Mouse (Mus musculus) cerebellum, adult 9-11 months (tissue): ENCODE data around the gene Ino80.
"Not testable (repeated sequence)": the region's sequence is repeated elsewhere in the genome, so short reads cannot be mapped to it uniquely, and the experiment has no call there.

Experiments used
- DNase-seq: peaks from one replicate; pipeline ENCODE4 v3.0.0; 2022

Ino80 gene

DNA sequence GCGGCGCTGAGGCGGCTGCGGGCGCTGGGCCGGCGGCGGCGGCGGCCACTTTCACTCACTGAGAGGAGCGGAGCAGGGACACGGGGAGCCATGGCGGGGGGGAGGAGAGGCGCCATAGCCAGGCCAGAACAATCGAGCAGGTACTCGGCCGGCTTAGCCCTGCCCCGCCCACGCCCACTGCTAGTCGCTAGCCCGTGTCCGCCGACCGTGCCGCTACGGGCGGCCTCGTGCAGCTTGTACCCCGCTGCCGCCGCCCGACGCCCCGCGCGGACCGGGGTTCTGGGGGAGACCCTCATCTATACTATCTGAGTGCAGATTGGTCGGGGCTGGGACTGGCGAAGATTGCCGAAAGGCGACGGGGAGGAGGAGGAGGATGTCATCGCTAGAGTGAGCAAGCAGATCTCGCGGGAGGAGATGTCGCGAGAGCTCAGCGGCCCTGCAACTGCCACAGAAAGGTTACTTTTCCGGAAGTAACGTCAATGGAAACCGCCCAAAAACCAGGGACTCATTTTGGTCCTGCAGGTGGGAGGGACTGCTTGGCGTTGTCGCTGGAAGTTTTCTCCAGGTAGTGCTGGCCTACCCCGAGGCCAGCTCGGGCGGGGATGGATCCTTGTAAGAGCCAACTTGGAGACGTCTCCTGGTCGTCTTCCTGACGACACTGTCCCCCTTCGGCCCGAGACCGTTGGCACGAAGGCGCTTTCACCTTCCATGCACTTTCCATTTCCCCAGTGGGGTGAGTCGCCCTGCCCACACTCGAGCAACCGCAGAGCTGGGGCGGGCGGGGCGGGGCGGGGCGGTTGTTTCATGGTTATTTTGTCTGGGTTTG is at the start of gene Ino80:
Ino80 (minus strand) TSS at position 117 of the 826 bp plus-strand sequence.
- peak; percentile 99 for DNase-seq

- DNase-seq: no peak
These were observed 47.9 kb upstream of the Ino80 start for GRCm38 (mm10) chr2:119525422-119525821.

DNA sequence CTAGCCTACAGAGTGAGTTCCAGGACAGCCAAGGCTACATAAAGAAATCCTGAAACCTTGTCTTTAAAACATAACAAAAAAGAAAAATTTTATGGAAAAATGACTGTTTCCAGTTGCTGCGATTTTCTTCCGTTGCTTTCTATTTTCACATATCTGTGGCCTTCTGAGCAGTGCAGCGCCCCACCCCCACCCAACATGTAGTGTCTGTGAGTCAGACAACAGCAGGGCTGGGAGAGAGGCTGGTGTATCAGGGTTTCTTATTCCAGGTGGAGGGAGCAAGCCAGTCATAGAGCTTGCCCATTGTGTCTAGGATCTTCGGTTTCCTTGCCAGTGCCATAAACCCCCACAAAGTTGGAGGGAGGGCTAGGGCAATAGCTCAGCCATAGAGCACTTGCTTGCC is 46.3 kb upstream of the Ino80 start:
- no peak for DNase-seq

GRCm38 (mm10) chr2:119520550-119520949 is 43.1 kb upstream of the Ino80 start:
- no peak for DNase-seq

- no peak for DNase-seq
These were observed 39.3 kb upstream of the Ino80 start for GRCm38 (mm10) chr2:119516811-119517210.

- no peak for DNase-seq
These were observed 36.6 kb upstream of the Ino80 start for GRCm38 (mm10) chr2:119514026-119514522.

GRCm38 (mm10) chr2:119512292-119512691 is 34.8 kb upstream of the Ino80 start:
- DNase-seq: no peak

DNA sequence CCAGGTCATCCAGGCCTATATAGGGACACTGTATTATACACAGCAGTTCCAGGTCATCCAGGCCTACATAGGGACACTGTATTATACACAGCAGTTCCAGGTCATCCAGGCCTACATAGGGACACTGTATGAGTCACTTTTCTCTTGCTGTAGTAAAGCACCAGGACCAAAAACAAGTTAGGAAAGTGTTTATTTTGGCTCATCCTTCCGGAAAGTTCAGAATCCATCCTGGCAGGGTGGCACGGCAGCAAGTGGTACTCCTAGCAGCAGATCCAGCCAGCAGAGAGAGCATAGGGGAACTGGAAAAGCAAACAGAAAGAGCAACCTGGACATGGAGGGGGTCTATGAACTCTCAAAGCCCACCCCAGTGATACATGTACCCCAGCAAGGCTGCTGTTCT is 33.4 kb upstream of the Ino80 start:
- DNase-seq: no peak

DNA sequence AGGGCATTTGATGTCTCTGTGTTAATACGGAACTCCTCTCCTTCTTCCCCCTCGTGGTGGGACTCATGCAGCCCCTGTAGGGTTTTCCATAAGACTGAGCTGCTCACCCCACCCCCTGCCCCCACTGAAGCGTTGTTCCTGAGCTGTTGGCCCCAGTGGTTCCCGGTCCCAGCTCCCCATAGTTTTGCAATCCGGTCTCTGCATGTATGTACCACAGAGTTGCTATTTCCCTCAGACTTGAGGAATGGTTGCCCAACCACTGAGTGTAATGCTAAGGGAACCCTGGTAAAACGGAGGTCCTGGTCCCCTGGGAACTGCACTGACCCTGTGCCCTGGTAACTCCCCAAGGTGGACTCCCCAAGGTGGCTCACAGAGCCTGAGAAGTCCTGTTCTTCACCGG is 31.0 kb upstream of the Ino80 start:
- DNase-seq: not testable (repeated sequence)

GRCm38 (mm10) chr2:119507108-119507507 is 29.6 kb upstream of the Ino80 start:
- no peak for DNase-seq

- no peak for DNase-seq
These were observed 23.6 kb upstream of the Ino80 start for GRCm38 (mm10) chr2:119500965-119501652.

DNA sequence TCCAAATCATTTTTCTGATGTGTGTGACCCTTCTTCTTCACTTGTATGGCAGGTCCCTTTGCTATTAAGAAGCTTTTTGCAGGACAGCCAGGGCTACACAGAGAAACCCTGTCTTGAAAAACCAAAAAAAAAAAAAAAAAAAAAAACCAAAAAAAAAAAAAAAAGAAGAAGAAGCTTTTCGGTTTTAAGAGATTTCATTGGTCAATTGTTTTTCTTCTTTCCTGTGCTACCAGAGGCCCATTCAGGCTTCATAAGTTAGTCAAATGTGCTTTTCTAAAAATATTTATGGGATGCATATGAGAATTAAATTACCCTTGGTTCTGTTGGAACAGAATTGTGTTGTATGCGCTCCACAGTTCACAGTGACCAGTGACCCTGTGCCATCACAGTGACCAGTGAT is 21.4 kb upstream of the Ino80 start:
- DNase-seq: no peak

GRCm38 (mm10) chr2:119496082-119496481 is 18.6 kb upstream of the Ino80 start:
- DNase-seq: no peak

DNA sequence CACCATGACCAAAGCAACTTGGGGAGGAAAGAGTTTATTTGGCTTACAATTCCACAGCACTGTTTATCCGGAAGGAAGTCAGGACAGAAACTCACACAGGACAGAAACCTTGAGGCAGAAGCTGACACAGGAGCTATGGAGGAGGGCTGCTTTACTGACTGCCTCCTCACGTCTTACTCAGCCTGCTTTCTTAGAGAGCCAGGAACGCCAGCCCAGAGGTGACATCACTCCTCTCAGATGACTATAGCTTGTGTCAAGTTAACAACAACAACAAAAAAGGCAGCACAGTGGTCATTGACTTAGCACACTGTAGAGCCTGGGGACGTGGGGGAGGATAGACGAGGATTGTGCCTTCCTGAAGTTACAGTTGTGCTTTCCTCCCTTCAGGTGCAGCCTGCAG is 14.5 kb upstream of the Ino80 start:
- DNase-seq: no peak

GRCm38 (mm10) chr2:119486488-119486887 is 9.0 kb upstream of the Ino80 start:
- no peak for DNase-seq

DNA sequence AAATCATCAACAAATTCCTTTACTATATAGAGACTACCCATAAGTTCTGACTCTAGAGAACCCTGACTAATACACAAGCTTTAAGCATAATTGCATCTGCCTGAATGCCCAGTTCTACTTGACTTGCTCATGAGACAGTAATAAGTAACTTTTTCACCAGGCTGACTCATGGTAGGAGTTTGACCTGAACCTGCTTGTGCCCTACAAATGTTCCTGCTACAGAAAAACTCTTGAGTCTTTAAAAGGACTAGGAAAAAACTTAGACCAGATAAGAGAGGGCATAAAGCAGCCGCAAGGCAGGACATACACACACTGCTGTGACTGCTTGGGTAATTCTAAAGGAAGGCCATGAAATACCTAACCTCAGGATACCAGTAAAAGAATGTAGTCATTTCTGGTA is 4.8 kb upstream of the Ino80 start:
- no peak for DNase-seq

DNA sequence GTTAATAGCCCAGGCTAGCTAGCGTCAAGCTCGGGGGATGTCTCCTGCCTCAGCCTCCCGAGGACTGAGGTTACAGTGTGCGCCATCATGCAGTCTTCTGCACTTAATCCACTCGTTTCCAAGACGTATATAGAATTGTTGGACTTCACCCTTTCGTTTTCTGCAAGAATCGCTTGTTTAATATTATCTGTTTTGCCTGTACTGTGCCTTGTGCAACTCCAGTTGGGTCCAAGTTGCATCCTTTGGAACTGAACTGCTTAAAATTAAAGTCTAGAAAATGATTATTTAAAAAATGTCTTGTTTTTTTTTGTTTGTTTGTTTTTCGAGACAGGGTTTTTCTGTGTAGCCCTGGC is 886 bp upstream of the Ino80 start:
- DNase-seq: no peak

DNA sequence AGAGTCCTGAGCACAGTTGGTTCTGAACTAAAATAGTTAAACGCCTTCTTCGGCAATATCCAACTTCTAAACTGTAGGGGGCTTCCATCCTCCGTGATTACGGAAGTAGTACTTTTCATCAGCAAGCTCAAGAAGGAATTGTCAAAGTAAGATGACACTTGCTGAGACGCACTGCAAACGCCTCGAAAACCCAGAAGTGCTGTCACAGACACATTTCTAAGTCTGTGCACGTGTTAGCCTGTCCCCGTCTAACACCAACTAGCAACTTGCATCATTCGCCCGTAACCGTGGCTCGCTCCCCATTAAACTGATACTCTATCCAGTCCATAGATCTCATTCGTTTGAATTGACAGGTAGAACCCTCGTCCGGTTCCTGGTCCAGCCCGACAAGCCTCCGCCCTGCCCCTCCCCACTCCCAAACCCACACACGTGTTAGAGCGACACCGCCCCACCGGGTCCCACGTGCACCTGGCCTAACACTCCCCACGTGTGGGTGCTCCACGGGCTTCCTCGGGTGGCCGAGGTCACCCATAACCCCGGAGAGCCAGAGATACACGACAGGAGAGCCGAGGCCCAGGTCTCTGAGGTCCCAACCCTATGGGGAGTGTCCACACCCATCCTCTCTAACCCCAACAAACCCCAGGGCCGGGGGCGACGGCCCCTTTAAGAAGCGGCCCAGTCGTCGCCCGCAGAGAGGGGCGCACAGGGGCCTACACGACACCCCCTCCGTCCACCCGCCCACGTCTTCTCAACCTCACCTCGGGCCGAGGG is 681 bp downstream of the Ino80 start:
- peak; percentile 82 for DNase-seq

DNA sequence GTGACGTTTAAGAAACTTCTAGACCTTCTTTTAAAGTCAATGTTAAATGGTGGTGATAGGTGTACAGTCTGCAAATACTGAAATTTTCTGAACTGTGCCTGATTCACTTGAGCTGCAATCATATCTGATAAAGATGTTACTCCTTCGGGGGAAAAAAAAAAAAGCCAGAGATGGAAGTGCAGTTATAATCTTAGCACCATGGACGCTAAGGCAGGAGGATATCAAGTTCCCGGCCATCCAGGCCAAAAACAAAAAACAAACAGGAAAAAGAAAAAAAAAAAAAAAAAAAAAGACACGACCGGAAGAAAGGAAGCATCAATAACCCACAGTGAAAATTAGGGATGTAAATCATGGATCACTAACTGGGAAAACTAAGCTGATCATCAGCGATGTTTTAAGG is 1.3 kb downstream of the Ino80 start:
- DNase-seq: no peak

DNA sequence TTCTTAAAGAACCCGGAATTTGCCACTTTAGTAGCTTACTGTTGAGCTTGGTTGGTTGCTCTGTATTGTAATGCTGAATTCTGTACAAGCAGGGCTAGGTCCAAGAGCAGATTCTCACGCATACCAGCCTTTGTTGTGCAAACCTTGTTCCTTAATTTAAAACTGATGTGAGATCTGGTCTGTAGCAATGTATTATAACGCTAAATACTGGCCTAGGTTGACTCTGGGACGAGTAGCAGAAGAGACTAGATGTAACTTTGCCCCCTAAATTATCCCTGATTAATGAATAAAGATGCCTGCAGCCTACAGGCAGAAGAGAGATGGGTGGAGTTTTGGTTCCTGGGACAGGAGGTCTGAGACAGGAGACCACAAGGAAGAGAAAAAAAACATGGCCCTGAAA is 13.5 kb downstream of the Ino80 start:
- DNase-seq: no peak

DNA sequence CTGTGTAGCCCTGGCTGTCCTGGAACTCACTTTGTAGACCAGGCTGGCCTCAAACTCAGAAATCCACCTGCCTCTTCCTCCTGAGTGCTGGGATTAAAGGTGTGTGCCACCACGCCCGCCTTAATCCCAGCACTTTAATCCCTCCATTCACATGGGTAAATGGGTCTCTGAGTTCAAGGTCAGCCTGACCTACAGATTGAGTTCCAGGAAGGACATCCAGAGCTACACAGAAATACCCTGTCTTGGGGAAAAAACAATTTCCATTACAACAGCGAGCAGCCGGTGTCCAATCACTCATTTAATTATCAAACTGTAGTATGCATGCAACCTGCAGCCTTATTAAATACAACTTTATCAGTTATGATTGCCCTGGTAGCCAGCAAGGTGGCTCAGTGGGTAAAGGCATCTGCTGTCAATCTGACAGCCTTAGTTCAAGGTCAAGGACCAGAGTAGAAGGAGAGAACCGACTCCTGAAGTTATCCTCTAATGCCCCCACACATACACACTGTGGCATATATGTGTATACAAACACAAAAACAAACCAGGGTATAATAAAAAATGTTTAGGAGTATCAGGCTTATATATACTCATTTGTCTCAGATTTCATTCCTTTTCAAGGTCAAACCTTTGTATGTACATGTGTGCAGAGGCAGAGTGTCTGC is 14.2 kb downstream of the Ino80 start:
- no peak for DNase-seq

- DNase-seq: no peak
These were observed 16.5 kb downstream of the Ino80 start for GRCm38 (mm10) chr2:119461028-119461427.

DNA sequence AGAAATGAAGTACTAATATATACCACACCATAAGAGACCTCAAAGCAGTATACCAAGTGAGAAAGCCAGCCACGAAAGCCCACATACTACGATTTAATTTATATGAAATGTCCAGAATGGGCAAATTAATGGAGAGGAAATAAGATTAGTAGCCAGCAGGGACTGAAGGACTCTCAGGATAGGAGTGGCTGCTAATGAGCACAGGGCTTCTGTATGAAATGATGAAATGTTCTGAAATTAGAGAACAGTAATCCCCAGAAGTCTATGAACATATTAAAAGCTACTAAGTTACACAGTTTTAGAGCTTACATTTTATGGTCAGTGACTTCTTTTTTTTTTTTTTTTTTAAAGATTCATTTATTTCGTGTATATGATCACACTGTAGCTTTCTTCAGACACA is 22.9 kb downstream of the Ino80 start:
- no peak for DNase-seq
